Mouse (Mus musculus) midbrain, embryonic 12.5 days (tissue): ENCODE data around the gene Zfpm1. TPM values are rescaled to one million over a fixed set of nuclear protein-coding genes. Genes with fewer than 3 reads are reported as not detected.

Source experiments
- ATAC-seq: fragments of 200-750 bp; cut with Nextera tagmentation; 2 replicates; pipeline ENCODE4 v1.8.0; 2017; ENCODE audit warnings: low read depth, moderate TSS enrichment, moderate library complexity; ENCODE audit not compliant: low FRiP score
- H3K27ac ChIP-seq: fragments of 300-500 bp; sonication (generic); replicated peaks from 2 replicates; pipeline ENCODE4 v1.5.1; 2016; ENCODE audit warnings: mild to moderate bottlenecking
- H3K27me3 ChIP-seq: fragments of 300-500 bp; sonication (generic); 2 replicates; pipeline ENCODE4 v1.6.1; 2016; ENCODE audit warnings: mild to moderate bottlenecking
- H3K36me3 ChIP-seq: fragments of 300-500 bp; sonication (generic); 2 replicates; pipeline ENCODE4 v1.6.1; 2016
- H3K4me1 ChIP-seq: fragments of 300-500 bp; sonication (generic); 2 replicates; pipeline ENCODE4 v1.6.1; 2016
- H3K4me2 ChIP-seq: fragments of 300-500 bp; sonication (generic); replicated peaks from 2 replicates; pipeline ENCODE4 v1.6.1; 2016; ENCODE audit warnings: mild to moderate bottlenecking, moderate library complexity
- H3K4me3 ChIP-seq: fragments of 300-500 bp; sonication (generic); 2 replicates; pipeline ENCODE4 v1.5.1; 2016; ENCODE audit warnings: mild to moderate bottlenecking
- H3K9ac ChIP-seq: fragments of 300-500 bp; sonication (generic); replicated peaks from 2 replicates; pipeline ENCODE4 v1.6.1; 2016; ENCODE audit warnings: mild to moderate bottlenecking, moderate library complexity
- H3K9me3 ChIP-seq: fragments of 300-500 bp; sonication (generic); 2 replicates; pipeline ENCODE4 v1.6.1; 2016; ENCODE audit warnings: mild to moderate bottlenecking
- WGBS: fragments of 180-500 bp; shearing (Covaris S2); methylation state at CpG from one replicate; pipeline ENCODE4 v1.1.7; 2016; 5-methylcytosine and 5-hydroxymethylcytosine counted together
- polyA plus RNA-seq: library from polyadenylated mRNA; unstranded; fragments of >200 nt; fragmentation: Nextera tagmentation; extraction: Ambion mirVana; gene quantifications from 2 replicates; pipeline ENCODE4 v1.2.1, GENCODE M21; 2016

Zfpm1 gene
- polyA plus RNA-seq, 1 experiment from 2014 or later, result 3.0 TPM

- Histone ChIP-seq H3K9ac (no peak overlapping the region), H3K36me3 (no peaks in the 10 kb centered on the region), H3K4me2 (no peak overlapping the region), H3K27ac (no peak overlapping the region), H3K9me3 (no peaks in the 10 kb centered on the region), H3K4me1 (no peaks in the 10 kb centered on the region), H3K27me3 (peaks cover 37% of the 10 kb centered on the region), H3K4me3 (no peak overlapping the region)
- 46% methylated on average over 9 of the region's 9 CpGs for WGBS
- no peak for ATAC-seq
These were observed 21.2 kb upstream of the Zfpm1 start for GRCm38 (mm10) chr8:122260755-122261154.

GRCm38 (mm10) chr8:122262835-122263234 is 19.1 kb upstream of the Zfpm1 start:
- Histone ChIP-seq H3K9ac (no peak overlapping the region), H3K27me3 (peaks cover 49% of the 10 kb centered on the region), H3K4me3 (no peak overlapping the region), H3K4me1 (no peaks in the 10 kb centered on the region), H3K27ac (no peak overlapping the region), H3K36me3 (no peaks in the 10 kb centered on the region), H3K4me2 (no peak overlapping the region), H3K9me3 (no peaks in the 10 kb centered on the region)
- 77% methylated on average over 16 of the region's 16 CpGs for WGBS
- ATAC-seq, result no peak

- Histone ChIP-seq H3K36me3 (no peaks in the 10 kb centered on the region), H3K27ac (no peak overlapping the region), H3K27me3 (peaks cover 60% of the 10 kb centered on the region), H3K9me3 (no peaks in the 10 kb centered on the region), H3K4me1 (peaks cover 7% of the 10 kb centered on the region), H3K4me3 (no peak overlapping the region), H3K4me2 (no peak overlapping the region), H3K9ac (no peak overlapping the region)
- ATAC-seq, result no peak
- WGBS, result 34% methylated on average over 9 of the region's 9 CpGs
These were observed 17.7 kb upstream of the Zfpm1 start for GRCm38 (mm10) chr8:122264243-122264642.

- peaks cover 8% of the 10 kb centered on the region for H3K4me1 ChIP-seq
- WGBS, result 94% methylated on average over 8 of the region's 8 CpGs
- H3K27me3 ChIP-seq, result peaks cover 68% of the 10 kb centered on the region
- no peak overlapping the region for H3K9ac ChIP-seq
- ATAC-seq, result no peak
- no peak overlapping the region for H3K4me3 ChIP-seq
- H3K36me3 ChIP-seq, result no peaks in the 10 kb centered on the region
- no peaks in the 10 kb centered on the region for H3K9me3 ChIP-seq
- no peak overlapping the region for H3K27ac ChIP-seq
- H3K4me2 ChIP-seq, result no peak overlapping the region
These were observed 16.4 kb upstream of the Zfpm1 start for GRCm38 (mm10) chr8:122265522-122265921.

- no peak overlapping the region for H3K9ac ChIP-seq
- H3K36me3 ChIP-seq, result no peaks in the 10 kb centered on the region
- peaks cover 72% of the 10 kb centered on the region for H3K27me3 ChIP-seq
- no peaks in the 10 kb centered on the region for H3K9me3 ChIP-seq
- no peak overlapping the region for H3K27ac ChIP-seq
- WGBS, result 32% methylated on average over 13 of the region's 13 CpGs
- no peak overlapping the region for H3K4me2 ChIP-seq
- H3K4me3 ChIP-seq, result no peak overlapping the region
- peaks cover 8% of the 10 kb centered on the region for H3K4me1 ChIP-seq
- no peak for ATAC-seq
These were observed 15.1 kb upstream of the Zfpm1 start for GRCm38 (mm10) chr8:122266867-122267266.

- Histone ChIP-seq H3K4me1 (peaks cover 11% of the 10 kb centered on the region), H3K9ac (peak overlapping the region; percentile 56), H3K27ac (no peak overlapping the region), H3K4me2 (peak overlapping the region; percentile 68), H3K9me3 (no peaks in the 10 kb centered on the region), H3K4me3 (peak overlapping the region; percentile 47), H3K36me3 (no peaks in the 10 kb centered on the region), H3K27me3 (peaks cover 56% of the 10 kb centered on the region)
- no peak for ATAC-seq
- 64% methylated on average over 24 of the region's 24 CpGs for WGBS
These were observed 13.1 kb upstream of the Zfpm1 start for GRCm38 (mm10) chr8:122268861-122269260.

- H3K9me3 ChIP-seq, result no peaks in the 10 kb centered on the region
- H3K27me3 ChIP-seq, result peaks cover 56% of the 10 kb centered on the region
- ATAC-seq, result peak; percentile 38
- peak overlapping the region; percentile 47 for H3K4me3 ChIP-seq
- H3K9ac ChIP-seq, result peak overlapping the region; percentile 56
- H3K27ac ChIP-seq, result no peak overlapping the region
- WGBS, result 4% methylated on average over 21 of the region's 21 CpGs
- H3K4me2 ChIP-seq, result peak overlapping the region; percentile 68
- peaks cover 14% of the 10 kb centered on the region for H3K4me1 ChIP-seq
- no peaks in the 10 kb centered on the region for H3K36me3 ChIP-seq
These were observed 12.5 kb upstream of the Zfpm1 start for GRCm38 (mm10) chr8:122269404-122269803.

- H3K4me2 ChIP-seq, result no peak overlapping the region
- no peaks in the 10 kb centered on the region for H3K9me3 ChIP-seq
- no peak overlapping the region for H3K9ac ChIP-seq
- H3K4me1 ChIP-seq, result peaks cover 14% of the 10 kb centered on the region
- peaks cover 55% of the 10 kb centered on the region for H3K27me3 ChIP-seq
- no peak for ATAC-seq
- H3K36me3 ChIP-seq, result no peaks in the 10 kb centered on the region
- 70% methylated on average over 7 of the region's 7 CpGs for WGBS
- no peak overlapping the region for H3K27ac ChIP-seq
- no peak overlapping the region for H3K4me3 ChIP-seq
These were observed 11.4 kb upstream of the Zfpm1 start for GRCm38 (mm10) chr8:122270555-122270954.

- Histone ChIP-seq H3K9me3 (no peaks in the 10 kb centered on the region), H3K36me3 (no peaks in the 10 kb centered on the region), H3K4me3 (no peak overlapping the region), H3K9ac (no peak overlapping the region), H3K4me1 (peaks cover 14% of the 10 kb centered on the region), H3K27ac (no peak overlapping the region), H3K27me3 (peaks cover 35% of the 10 kb centered on the region), H3K4me2 (no peak overlapping the region)
- peak; percentile 54 for ATAC-seq
- 4% methylated on average over 5 of the region's 5 CpGs for WGBS
These were observed 8.8 kb upstream of the Zfpm1 start for GRCm38 (mm10) chr8:122273152-122273551.

GRCm38 (mm10) chr8:122273826-122274225 is 8.1 kb upstream of the Zfpm1 start:
- 51% methylated on average over 7 of the region's 7 CpGs for WGBS
- H3K27me3 ChIP-seq, result peaks cover 33% of the 10 kb centered on the region
- H3K27ac ChIP-seq, result no peak overlapping the region
- H3K4me1 ChIP-seq, result peaks cover 12% of the 10 kb centered on the region
- no peak for ATAC-seq
- H3K4me3 ChIP-seq, result no peak overlapping the region
- no peak overlapping the region for H3K4me2 ChIP-seq
- H3K9me3 ChIP-seq, result no peaks in the 10 kb centered on the region
- H3K9ac ChIP-seq, result 0 out of 2 replicates have a peak overlapping the region, but pooled peaks have one; percentile 15
- H3K36me3 ChIP-seq, result no peaks in the 10 kb centered on the region

GRCm38 (mm10) chr8:122274651-122275391 is 7.1 kb upstream of the Zfpm1 start:
- no peak overlapping the region for H3K9ac ChIP-seq
- H3K4me3 ChIP-seq, result no peak overlapping the region
- H3K36me3 ChIP-seq, result no peaks in the 10 kb centered on the region
- H3K27ac ChIP-seq, result no peak overlapping the region
- WGBS, result 81% methylated on average over 11 of the region's 11 CpGs
- H3K9me3 ChIP-seq, result no peaks in the 10 kb centered on the region
- ATAC-seq, result no peak
- no peak overlapping the region for H3K4me2 ChIP-seq
- H3K27me3 ChIP-seq, result peaks cover 30% of the 10 kb centered on the region
- H3K4me1 ChIP-seq, result peaks cover 6% of the 10 kb centered on the region

- Histone ChIP-seq H3K9me3 (no peaks in the 10 kb centered on the region), H3K4me3 (no peak overlapping the region), H3K27me3 (peaks cover 23% of the 10 kb centered on the region), H3K27ac (no peak overlapping the region), H3K9ac (no peak overlapping the region), H3K4me2 (no peak overlapping the region), H3K4me1 (peaks cover 14% of the 10 kb centered on the region), H3K36me3 (no peaks in the 10 kb centered on the region)
- no peak for ATAC-seq
- WGBS, result 86% methylated on average over 5 of the region's 5 CpGs
These were observed 5.6 kb upstream of the Zfpm1 start for GRCm38 (mm10) chr8:122276308-122276707.
